Mouse (Mus musculus) T-helper 1 cell (primary cell): ENCODE data around the gene Gcsam.

ENCODE experiments used
- in situ Hi-C: fragments of 300-600 bp; cut with MboI, MseI; formaldehyde crosslinking; loops from one replicate; pipeline ENCODE4 v1.15.1; 2025; ENCODE audit warnings: high pct_unique_total_duplicates

Gcsam gene

DNA sequence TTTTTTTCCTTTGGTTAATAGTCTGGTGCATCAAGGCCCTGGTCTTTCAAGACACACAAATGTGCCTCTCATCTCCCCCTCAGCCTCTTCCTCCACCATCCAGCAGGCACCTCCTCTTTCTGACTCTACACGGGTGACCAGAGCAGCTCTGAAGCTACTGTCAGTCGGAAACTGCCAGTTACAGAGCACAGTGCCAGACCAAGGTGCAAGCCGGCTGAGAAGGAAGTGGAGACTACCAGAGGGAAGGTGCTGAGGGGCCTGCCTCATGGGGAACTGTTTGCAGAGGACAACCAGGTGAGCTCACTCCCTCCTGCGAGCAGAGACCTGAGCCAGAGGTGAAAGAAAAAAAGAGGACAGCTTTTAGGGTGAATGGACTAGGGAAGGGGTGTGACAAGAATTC is at the start of gene Gcsam:
Gene Gcsam (plus strand): TSS at position 114 of the 400 bp plus-strand sequence.
- in situ Hi-C loops = no loop called here

DNA sequence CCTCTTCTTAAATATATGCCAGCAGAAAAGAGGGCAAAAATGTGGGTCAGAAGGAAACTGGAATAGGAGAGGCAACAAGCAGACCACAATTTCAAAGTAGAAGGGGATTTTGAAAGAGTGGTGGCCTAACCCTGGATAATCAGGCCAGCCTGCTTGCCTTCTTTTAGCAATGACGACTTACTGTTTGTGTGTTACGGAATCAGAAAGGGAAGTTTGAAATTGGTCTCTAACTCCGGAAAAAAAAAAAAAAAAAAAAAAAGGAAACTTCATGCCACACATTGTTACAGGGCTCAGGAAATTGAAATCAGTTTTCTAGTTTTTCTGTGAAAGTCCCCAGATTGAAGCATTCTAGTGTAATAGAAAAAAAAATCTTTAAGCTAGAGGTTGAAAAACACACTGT is 48.4 kb upstream of the Gcsam start:
- in situ Hi-C loops = no loop called here

DNA sequence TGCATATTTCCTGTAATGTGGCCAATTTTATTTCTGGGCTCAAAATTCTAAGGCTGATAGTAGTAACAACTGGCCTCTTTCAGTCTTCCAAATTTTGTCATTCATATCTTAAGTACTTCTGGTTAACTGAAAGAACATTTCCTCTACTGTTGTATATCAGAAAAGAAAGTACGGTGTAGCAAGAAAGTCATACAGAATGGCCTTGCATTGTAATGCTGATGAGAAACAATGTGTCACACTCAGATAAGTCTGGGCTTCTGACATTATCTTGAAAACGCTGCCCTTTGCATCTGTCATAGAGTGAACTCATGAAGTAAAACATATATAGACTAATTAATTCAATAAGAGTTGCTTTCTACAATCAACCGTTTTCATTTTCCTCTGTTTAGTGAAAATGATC is 37.9 kb upstream of the Gcsam start:
- in situ Hi-C loops = no loop called here

DNA sequence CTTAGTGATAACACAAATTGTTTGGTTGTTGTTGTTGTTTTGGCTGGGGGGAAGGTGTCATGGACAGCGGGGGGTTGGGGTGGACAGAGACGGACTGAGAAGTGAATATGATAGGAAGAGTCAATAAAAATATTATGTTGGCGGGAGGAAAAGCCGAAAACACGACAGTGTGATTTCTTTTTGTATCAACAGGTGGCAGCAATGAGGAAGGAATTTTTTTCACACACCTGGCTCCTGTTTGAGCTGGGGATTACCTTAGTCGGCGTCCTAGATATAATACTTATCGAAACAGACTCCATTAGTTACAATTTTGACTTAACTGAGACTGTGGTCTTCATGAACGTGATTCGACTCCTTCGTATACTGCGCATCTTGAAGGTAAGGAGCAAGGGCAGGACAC is 30.3 kb upstream of the Gcsam start:
- in situ Hi-C loops = loop anchor here (5.0 kb wide), 1 partner anchor 97 kb away; no protein-coding TSS in a partner anchor

DNA sequence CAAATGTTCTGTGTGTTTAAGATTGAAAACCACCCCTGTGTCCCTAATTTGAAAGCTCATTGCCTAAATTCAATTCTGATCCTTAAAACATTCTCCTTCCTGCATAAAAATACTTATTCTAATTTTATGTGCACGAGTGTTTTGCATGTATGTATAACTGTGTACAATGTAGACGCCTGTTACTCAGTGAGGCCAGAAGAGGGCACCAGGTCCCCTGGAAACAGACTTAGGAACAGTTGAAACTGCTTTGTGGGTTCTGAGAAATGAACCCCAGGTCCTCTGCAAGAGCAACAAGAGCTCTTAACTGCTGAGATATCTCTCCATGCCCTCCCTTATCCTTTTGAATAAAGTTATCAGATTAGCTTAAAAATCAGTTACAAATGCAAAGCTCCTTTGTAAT is 27.7 kb upstream of the Gcsam start:
- in situ Hi-C loops = loop anchor here (5.0 kb wide), 1 partner anchor 95 kb away; no protein-coding TSS in a partner anchor

DNA sequence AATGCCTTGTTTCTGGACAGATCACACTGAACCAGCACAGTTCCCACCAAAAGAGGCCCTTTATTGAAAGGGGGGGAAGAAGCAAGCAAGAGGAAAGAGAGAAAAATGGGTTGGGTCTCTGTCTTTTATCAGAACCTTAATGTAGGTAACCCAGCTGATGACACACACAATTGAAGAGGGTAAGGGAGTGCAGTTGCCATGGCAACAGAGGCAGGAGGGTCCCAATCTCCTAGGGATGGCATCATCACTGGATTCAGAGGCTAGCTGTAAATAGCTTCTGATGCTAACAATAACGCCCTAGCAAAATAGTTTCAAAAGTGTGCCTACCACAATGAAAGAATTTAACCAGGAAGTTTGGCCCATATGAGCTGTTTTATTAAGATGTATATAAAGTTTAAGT is 16.5 kb upstream of the Gcsam start:
- in situ Hi-C loops = no loop called here

DNA sequence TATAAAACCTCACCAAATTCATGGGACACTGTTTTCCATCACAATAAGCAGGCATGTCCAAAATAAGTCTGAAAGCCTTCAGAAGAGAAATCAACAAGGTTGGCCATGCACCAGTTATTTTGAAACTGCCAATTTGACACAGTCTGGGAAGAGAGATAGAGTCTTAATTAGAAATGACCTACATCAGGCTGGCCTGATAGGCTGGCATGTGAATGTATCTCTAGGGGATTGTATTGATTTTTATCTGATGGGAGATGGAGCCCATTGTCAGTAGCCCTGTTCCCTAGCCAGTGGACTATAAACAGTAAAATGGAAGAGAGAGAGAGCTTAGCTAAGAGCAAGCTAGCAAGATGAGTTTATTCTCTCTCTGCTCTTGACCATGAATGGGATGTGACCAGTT is 14.7 kb upstream of the Gcsam start:
- in situ Hi-C loops = loop anchor here (5.0 kb wide), 1 partner anchor 37 kb away; no protein-coding TSS in a partner anchor

DNA sequence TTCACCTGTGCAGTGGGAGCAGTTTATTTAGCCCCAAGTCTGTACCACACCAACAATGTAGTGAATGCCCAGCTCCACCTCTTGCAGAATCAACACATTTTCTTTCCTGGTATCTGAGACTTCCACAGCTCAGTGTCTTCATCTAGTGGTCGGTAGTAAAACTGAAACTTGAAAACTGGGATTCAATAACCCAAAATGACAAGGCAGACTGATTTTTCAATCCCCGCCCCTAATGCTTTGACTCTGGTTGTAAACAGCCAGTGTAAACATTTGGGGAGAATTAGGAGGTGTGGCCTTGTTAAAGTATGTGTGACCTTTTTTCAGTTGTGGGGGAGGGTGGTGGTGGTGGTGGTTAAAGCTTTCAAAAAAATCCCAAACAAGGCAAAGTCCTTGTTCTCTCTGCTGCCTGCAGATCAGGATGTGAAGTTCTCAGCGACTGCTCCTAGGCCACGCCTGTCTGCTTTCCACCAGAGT is 1.7 kb upstream of the Gcsam start:
- in situ Hi-C loops = no loop called here

DNA sequence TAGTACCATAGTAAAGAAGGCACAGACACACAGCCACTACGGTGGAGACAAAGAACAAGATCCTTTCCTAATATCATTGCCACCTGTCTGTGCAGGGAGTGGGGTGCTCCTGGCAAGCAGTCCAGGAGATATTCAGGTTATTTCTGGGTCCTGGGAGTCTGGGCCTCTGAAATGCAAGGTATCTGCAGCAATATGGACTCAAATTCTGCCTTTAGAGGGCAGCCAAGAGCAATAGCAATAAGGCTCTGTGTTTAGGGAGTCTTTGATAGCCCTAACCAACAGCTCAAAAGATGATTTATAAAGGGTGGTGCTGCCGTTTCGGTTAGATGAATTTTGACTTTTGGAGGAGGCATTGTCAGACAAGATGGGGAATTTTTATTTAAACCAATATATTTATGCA is 880 bp upstream of the Gcsam start:
- in situ Hi-C loops = no loop called here

DNA sequence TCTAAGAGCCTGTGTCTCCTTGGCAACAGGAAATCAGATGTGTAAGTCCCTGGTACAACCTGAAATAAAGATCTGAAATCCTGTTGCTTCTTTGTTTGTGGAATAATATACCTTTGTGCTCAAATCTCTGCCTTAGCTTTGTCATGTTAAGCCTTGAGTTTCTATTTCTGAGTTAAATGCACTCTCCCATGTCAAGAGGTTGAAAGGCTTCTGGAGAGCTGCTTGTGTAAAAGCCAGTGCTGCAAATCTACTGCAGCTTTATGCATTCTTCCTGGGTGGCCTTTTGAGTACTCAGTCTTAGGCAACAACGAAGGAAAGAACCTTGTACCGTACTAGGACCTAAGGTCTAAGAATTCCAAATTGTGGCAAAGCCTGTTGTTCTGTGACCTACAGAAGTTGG is 3.1 kb downstream of the Gcsam start:
- in situ Hi-C loops = no loop called here

DNA sequence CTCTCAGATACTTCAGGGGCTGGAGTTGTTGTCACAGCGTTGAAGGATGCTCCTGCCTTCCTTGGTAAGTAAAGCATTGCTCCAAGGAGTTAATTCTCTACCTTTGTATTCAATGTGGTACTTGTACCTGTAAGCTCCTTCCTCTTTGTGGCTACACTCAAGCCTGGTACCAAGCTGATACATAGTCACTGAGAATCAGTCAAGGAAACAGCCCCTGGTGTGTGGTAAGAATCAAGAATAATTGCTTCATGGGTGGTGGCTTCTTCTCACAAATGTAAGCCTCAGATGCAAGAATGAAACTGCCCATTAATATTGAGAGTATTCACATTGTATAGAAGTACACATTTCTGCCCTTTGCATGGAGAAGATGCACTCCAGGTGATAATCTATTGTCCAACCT is 5.8 kb downstream of the Gcsam start:
- in situ Hi-C loops = no loop called here

DNA sequence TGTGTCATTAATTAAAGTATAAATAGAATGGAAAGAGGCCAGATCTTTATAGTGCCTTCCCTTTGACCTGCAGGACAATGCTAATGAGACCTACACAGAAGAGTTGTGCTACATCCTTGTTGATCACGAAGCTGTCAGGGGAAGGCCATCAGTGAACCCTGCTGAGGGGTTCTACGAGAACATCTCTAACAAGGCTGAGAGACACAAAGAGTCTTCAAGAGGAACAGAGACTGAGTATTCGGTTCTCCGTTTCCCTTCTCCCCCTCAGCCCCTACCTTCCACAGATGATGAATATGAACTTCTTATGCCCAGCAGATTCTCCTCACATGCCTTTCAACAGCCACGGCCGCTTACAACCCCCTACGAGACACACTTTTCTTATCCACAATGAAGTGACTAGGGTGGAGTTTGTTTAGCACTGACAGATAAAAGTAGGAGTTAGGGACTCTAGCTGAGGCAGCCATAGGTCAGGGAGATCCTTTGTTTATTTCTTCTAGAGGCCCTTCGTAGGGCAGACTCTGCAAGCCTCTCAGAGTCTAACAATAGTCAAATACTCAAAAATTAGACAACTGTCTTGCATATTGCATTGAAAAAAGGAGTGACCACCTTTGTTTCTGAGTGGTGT is 9.7 kb downstream of the Gcsam start:
- in situ Hi-C loops = loop anchor here (5.0 kb wide), 1 partner anchor 423 kb away; no protein-coding TSS in a partner anchor

DNA sequence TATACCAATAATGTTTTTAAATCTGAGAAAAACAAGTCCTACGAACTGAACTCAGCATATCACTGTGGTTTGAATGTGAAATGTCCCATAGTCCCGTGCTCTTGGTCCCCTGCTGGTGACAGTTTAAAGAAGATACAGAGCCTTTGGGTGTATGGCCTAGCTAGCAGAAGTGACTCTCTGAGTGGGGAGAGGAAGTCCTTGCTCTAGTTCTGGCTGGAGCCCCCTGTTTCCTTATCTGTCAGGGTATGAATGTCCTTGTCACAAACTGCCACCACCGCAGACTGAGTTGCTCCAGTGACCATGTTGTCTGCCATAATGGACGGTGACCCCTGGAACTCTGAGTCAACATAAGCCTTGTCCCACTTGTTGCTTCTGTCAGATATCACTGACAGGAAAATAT is 13.1 kb downstream of the Gcsam start:
- in situ Hi-C loops = loop anchor here (5.0 kb wide), 1 partner anchor 426 kb away; no protein-coding TSS in a partner anchor

DNA sequence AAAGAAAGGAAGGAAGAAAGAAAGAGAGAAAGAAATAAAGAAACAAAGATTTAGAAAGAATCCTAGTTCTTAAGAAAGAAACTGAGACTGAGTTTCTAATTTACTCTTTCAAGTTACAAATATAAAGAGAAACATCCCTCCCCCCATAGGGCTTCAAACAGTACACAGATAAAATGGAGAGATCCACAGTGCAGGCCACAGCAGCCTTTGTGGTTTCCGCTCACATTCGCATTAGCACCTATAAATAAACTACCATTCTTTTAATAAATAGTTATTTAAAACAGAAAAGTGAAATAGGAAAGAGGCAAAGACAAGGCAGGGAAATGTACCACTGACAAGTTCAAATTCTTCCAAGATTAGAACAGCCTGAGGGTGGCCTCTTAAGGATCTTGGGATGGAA is 14.6 kb downstream of the Gcsam start:
- in situ Hi-C loops = loop anchor here (5.0 kb wide), 1 partner anchor 427 kb away; no protein-coding TSS in a partner anchor

DNA sequence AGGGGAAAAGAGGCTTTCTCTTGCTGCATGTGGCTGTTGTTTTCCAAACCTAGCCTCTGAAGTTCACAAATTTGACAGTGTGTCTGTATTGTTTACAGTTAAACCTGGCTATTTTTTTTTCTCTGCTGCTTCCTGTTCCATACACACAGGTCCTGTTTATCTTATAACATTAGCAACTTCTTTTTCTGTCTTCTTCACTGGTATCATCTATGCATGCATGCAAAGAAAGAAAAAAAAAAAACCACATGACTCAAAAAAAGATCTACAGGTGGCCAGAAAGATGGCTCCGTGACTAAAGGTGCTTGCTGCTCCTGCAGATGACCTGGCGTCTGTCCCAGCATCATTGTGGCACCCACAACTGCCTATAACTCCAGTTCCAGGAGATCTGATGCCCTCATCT is 15.2 kb downstream of the Gcsam start:
- in situ Hi-C loops = no loop called here

DNA sequence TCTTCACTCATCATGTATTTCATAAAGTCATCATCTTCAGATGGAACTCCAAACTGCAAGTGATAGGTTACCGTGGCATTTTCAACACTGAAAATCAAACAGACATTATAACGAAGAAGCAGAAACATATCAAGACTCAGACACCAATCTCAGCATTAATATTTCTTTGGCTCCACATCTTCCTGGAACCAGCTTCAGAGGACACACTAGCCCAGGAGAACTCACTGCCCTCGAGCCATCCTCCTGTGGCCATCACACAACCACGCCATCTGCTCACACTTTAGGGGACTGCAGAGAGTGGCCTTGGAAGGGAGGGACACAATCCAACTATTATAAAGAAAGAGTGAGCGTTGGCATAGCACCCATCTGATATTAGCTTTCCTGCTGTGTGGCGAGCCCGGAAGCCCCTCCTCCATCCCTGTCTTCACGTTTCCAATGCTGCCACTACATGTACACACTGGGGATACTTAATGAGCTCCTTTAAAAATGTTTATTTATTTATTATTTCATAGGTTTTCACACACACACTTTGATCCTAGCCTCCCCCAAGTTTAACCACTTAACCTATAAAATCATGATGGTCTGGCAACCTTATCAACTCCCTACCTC is 19.4 kb downstream of the Gcsam start:
- in situ Hi-C loops = loop anchor here (5.0 kb wide), 2 partner anchors 32 to 48 kb away; no protein-coding TSS in a partner anchor

DNA sequence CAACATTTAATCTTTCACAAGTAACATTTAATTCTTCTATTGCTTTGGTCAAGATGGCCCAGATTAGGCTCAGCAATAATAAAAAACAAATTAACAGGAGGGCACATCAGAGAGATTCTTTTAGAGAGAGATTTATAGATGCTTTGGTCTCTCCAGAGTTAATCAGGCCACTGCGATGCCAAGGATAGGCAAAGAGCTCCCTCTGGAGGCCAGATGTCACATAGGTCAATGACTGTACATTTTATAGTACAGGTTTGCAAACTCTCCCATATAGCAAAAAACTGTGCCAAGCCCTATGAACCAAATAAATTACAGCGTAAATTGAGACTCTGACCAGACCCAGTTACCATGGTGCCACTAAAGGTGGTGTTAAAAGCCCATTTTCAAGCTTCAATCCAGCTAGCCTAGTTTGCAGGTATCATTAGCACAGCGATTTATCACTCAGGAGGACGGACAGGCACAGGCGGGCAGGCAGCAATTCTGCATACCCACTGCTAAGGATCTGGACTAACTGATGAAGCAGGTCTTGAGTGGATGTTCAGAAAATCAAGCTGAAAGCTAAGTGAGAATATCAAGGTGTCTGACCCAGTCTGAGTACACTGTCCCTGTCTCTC is 20.3 kb downstream of the Gcsam start:
- in situ Hi-C loops = loop anchor here (5.0 kb wide), 2 partner anchors 33 to 47 kb away; no protein-coding TSS in a partner anchor

DNA sequence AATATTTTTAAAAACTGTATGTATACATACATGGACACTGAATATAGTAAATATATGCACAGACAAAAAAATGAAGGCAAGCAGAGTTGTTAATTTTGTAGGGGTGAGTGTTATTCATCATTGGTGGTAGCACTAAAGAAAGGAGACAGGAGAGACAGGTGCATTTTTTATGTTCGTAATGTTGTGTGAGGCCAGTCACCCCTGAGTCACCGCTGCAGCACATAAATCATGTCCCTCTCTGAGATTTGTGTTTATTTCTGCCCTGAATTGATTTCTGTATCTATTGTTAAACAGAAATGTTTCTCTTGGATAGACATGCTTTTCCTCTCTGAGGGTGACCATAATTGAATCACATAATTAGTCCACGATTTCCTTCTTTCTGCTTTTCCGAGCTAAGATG is 22.2 kb downstream of the Gcsam start:
- in situ Hi-C loops = loop anchor here (5.0 kb wide), 2 partner anchors 35 to 45 kb away; no protein-coding TSS in a partner anchor

DNA sequence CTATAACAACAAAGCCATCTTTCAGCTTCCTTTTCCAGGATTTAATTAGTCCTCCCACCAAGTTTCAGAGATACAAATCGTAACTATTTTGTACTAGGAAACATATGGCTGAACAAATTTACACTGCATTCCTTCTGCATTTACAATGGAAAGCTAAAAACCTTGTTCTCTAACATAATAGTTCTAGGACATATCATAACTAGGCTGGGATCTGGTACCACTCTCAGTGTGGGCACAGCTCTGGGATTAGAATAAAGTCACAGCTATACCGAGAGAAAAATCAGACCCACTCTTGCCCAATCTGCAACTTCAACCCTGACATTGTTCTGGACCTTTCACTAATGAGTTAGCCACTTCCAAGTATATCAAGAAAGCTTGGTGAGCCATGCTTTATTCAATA is 25.6 kb downstream of the Gcsam start:
- in situ Hi-C loops = no loop called here

DNA sequence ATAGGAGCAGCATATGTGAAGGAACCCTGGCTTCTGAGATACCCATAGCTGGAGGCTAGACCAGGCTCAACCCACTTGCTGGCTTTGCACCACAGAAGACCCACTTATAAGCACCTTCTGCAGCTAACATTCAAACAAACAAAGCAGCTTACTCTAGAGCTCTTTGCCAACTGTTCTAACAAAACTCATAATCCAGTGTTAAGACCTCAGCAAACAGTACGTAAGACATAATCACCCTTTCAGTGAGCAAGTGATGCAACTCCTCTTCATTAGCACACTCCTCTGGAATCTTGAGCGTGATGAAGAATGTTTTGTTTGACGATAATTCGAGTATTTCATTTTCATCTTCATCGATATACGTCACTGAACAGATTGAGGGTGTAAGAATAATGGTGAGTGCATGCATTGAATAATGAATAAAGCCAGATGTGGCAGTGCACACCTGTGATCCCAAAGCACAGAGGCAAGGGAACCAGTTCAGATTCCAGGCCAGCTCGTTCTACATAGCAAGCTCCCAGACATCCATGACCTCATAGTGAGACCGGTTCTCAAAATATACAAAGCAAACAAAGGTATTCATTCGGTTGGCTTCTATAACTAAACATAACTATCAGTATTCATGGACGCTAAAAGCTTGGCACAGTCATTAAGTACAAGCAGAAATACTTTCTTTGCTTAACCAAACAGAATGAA is 30.0 kb downstream of the Gcsam start:
- in situ Hi-C loops = no loop called here

DNA sequence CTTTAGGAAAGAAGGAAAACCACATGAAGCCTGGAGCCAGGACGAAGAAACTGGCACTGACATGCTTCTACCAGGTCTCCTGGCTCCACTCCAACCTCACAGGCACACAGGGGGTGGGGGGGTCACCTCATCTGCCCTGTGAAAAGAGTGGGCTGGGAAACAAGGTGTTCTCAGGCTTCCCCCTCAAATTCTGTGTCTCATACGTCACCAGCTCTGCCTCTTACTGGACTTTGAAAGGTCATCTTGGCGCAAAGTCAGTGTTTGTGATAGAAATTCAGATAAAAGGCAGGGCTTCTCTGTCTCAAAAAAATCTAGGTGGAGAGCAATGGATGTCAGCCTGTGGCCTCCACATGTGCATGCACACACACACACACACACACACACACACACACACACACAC is 31.1 kb downstream of the Gcsam start:
- in situ Hi-C loops = no loop called here

DNA sequence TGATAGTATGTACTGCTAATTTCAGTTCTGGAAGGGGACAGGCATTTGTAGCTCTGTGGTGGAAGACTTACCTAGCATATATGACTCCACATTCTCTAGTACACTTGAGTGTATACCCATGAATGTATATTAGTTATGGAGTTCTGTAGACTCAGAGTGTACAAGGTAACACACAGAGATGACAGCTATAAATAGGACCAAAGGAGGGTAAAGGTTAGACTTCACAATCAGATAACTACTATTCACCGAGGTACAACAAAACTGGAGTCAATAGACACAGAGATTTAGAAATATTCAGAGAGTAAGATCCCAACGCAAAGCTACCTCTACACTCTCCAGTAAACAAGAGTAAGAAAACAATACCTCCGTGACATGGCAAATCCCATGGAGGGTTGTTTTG is 33.8 kb downstream of the Gcsam start:
- in situ Hi-C loops = no loop called here
